Mouse (Mus musculus) small intestine, adult 2 months (tissue): ENCODE data around the gene Grasp. TPM values are rescaled to one million over a fixed set of nuclear protein-coding genes. Genes with fewer than 3 reads are reported as not detected.

Experiments used
- H3K27ac ChIP-seq: fragments of 200-500 bp; 2 replicates; pipeline ENCODE4 v1.5.1; 2012; ENCODE audit warnings: low read depth, low read length, control low read depth, inconsistent platforms; ENCODE audit not compliant: insufficient read depth
- H3K27me3 ChIP-seq: fragments of 200-500 bp; 2 replicates; pipeline ENCODE4 v1.6.1; 2012; ENCODE audit warnings: mild to moderate bottlenecking, moderate library complexity, low read length, inconsistent platforms; ENCODE audit not compliant: control insufficient read depth, insufficient read depth
- H3K36me3 ChIP-seq: fragments of 200-500 bp; 2 replicates; pipeline ENCODE4 v1.6.1; 2012; ENCODE audit warnings: mild to moderate bottlenecking, low read length, control low read depth, inconsistent platforms; ENCODE audit not compliant: control insufficient read depth, insufficient read depth
- H3K4me1 ChIP-seq: fragments of 200-500 bp; 2 replicates; pipeline ENCODE4 v1.6.1; 2012; ENCODE audit warnings: low read length, inconsistent platforms, mixed read lengths; ENCODE audit not compliant: control insufficient read depth, insufficient read depth, insufficient read length
- H3K4me3 ChIP-seq: fragments of 200-500 bp; 2 replicates; pipeline ENCODE4 v1.5.1; 2012; ENCODE audit warnings: low read depth, mild to moderate bottlenecking, control low read depth, inconsistent platforms, low read length, moderate library complexity
- CTCF ChIP-seq: fragments of 200-500 bp; IDR thresholded peaks from 2 replicates; pipeline ENCODE4 v1.5.1; 2012; ENCODE audit warnings: low read depth, mild to moderate bottlenecking, control low read depth, inconsistent platforms, low read length, moderate library complexity, mixed read lengths; ENCODE audit not compliant: insufficient replicate concordance, insufficient read length; ENCODE audit errors: extremely low read depth
- POLR2A ChIP-seq: fragments of 200-500 bp; IDR thresholded peaks from 2 replicates; pipeline ENCODE4 v1.6.1; 2012; ENCODE audit warnings: low read depth, mild to moderate bottlenecking, control low read depth, inconsistent platforms, low read length, moderate library complexity
- WGBS: fragments of 180-500 bp; shearing (Covaris S2); methylation state at CpG from one replicate; pipeline ENCODE4 v1.1.7; 2018; 5-methylcytosine and 5-hydroxymethylcytosine counted together
- polyA plus RNA-seq: library from polyadenylated mRNA; depleted of rRNA; stranded (reverse); fragments of >200 nt; gene quantifications from 2 replicates; pipeline ENCODE4 v1.2.3, GENCODE M21; 2012

Grasp gene
- polyA plus RNA-seq, 1 experiment = 7.3 TPM

- Histone ChIP-seq H3K27me3 (no peaks in the 10 kb centered on the region), H3K27ac (peak overlapping the region; percentile 69), H3K4me1 (peaks cover 37% of the 10 kb centered on the region), H3K36me3 (peaks cover 4% of the 10 kb centered on the region), H3K4me3 (no peak overlapping the region)
- 29% methylated on average over 15 of the region's 15 CpGs for WGBS
- TF ChIP-seq POLR2A (no peak), CTCF (no peak)
Observed at GRCm38 (mm10) chr15:101180363-101181105, 43.5 kb upstream of the Grasp start.

- H3K27me3 ChIP-seq = no peaks in the 10 kb centered on the region
- H3K27ac ChIP-seq = peak overlapping the region; percentile 69
- peaks cover 6% of the 10 kb centered on the region for H3K36me3 ChIP-seq
- WGBS = 18% methylated on average over 5 of the region's 5 CpGs
- TF ChIP-seq CTCF (peak; percentile 30; the same call in 1 of the 2 replicates), POLR2A (no peak)
- H3K4me3 ChIP-seq = peak overlapping the region; percentile 2; the same call in 1 of the 2 replicates
- H3K4me1 ChIP-seq = peaks cover 37% of the 10 kb centered on the region
Observed at GRCm38 (mm10) chr15:101181106-101181466, 42.9 kb upstream of the Grasp start.

- 25% methylated on average over 4 of the region's 4 CpGs for WGBS
- Histone ChIP-seq H3K27me3 (no peaks in the 10 kb centered on the region), H3K36me3 (peaks cover 9% of the 10 kb centered on the region), H3K4me1 (peaks cover 37% of the 10 kb centered on the region), H3K4me3 (peak overlapping the region; percentile 2; the same call in 1 of the 2 replicates), H3K27ac (peak overlapping the region; percentile 54)
- TF ChIP-seq CTCF (no peak), POLR2A (no peak)
Observed at GRCm38 (mm10) chr15:101181500-101181899, 42.5 kb upstream of the Grasp start.

- H3K27me3 ChIP-seq = no peaks in the 10 kb centered on the region
- H3K4me1 ChIP-seq = peaks cover 37% of the 10 kb centered on the region
- no peak overlapping the region for H3K4me3 ChIP-seq
- no peak overlapping the region; the same call in 1 of the 2 replicates for H3K27ac ChIP-seq
- TF ChIP-seq POLR2A (no peak), CTCF (no peak)
- H3K36me3 ChIP-seq = peaks cover 9% of the 10 kb centered on the region
- 24% methylated on average over 5 of the region's 5 CpGs for WGBS
Observed at GRCm38 (mm10) chr15:101182676-101183075, 41.3 kb upstream of the Grasp start.

GRCm38 (mm10) chr15:101184300-101184699 lies 39.7 kb upstream of the Grasp start:
- Histone ChIP-seq H3K27ac (no peak overlapping the region), H3K4me1 (peaks cover 24% of the 10 kb centered on the region), H3K27me3 (no peaks in the 10 kb centered on the region), H3K36me3 (peaks cover 11% of the 10 kb centered on the region; the same call in 1 of the 2 replicates), H3K4me3 (no peak overlapping the region)
- 87% methylated on average over 8 of the region's 8 CpGs for WGBS
- TF ChIP-seq CTCF (no peak), POLR2A (no peak)

- H3K4me3 ChIP-seq = no peak overlapping the region
- no peak for TF ChIP-seq POLR2A
- peak; percentile 41; the same call in 1 of the 2 replicates for TF ChIP-seq CTCF
- 91% methylated on average over 3 of the region's 3 CpGs for WGBS
- H3K4me1 ChIP-seq = peaks cover 28% of the 10 kb centered on the region
- H3K27me3 ChIP-seq = no peaks in the 10 kb centered on the region
- H3K36me3 ChIP-seq = peaks cover 11% of the 10 kb centered on the region; the same call in 1 of the 2 replicates
- H3K27ac ChIP-seq = no peak overlapping the region
Observed at GRCm38 (mm10) chr15:101185549-101185948, 38.4 kb upstream of the Grasp start.

- H3K27ac ChIP-seq = no peak overlapping the region
- TF ChIP-seq POLR2A (no peak), CTCF (peak; percentile 37; the same call in 1 of the 2 replicates)
- 41% methylated on average over 5 of the region's 5 CpGs for WGBS
Observed at GRCm38 (mm10) chr15:101187907-101188306, 36.1 kb upstream of the Grasp start.

More at GRCm38 (mm10) chr15:101187907-101188306, 36.1 kb upstream of the Grasp start:
- Histone ChIP-seq H3K27me3 (no peaks in the 10 kb centered on the region), H3K36me3 (peaks cover 11% of the 10 kb centered on the region), H3K4me3 (no peak overlapping the region), H3K4me1 (peaks cover 20% of the 10 kb centered on the region)
